Mouse (Mus musculus) cerebellum, adult 2 months (tissue): ENCODE measurements at regions not wholly inside any gene's neighbourhood (a gene's known extent, or its start where the extent isn't known, plus 50 kb on each side); places are given as distances from the start of the nearest gene placed in this dataset.

Experiments
- CTCF ChIP-seq: fragments of 200-500 bp; IDR thresholded peaks from 2 replicates; pipeline ENCODE4 v1.5.1; 2011; ENCODE audit warnings: low read depth, mild to moderate bottlenecking, control low read depth, low read length, moderate library complexity, borderline replicate concordance; ENCODE audit not compliant: insufficient read depth
- POLR2A ChIP-seq: fragments of 200-500 bp; IDR thresholded peaks from 2 replicates; pipeline ENCODE4 v1.6.1; 2011; ENCODE audit warnings: low read length, control low read depth, borderline replicate concordance; ENCODE audit not compliant: insufficient read depth

DNA sequence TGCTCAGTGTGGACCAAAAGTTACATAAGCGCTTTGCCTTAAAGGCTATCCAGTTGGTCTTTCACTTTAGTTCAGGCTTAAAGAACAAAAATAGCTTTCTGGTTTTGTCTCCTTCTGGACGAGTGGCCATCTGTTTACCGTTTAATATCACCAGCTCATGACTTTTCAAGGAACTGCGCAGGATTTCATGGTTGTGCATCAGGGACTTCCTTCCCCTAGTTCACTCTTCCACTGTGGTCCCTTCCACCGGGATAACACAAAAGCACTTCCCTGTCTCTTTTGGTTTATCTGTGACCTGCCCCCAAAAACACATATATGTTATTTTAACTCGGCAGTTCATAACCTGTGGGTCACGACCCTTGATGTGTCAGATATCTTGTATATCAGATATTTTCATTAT is 252.9 kb downstream of the Enc1 start:
- TF ChIP-seq CTCF: no peak
- TF ChIP-seq POLR2A: no peak
